Mouse (Mus musculus) ES-E14 (cell line): ENCODE results near the gene Serinc5.

ENCODE experiments used
- CHD2 ChIP-seq: IDR thresholded peaks from 2 replicates; pipeline ENCODE4 v1.6.1; 2014; ENCODE audit warnings: mild to moderate bottlenecking, low read depth, low read length, inconsistent platforms
- HCFC1 ChIP-seq: IDR thresholded peaks from 2 replicates; pipeline ENCODE4 v1.6.1; 2012; ENCODE audit warnings: low read length, inconsistent platforms, borderline replicate concordance; ENCODE audit not compliant: insufficient read depth
- MAFK ChIP-seq: IDR thresholded peaks from 2 replicates; pipeline ENCODE4 v1.6.1; 2014; ENCODE audit warnings: mild to moderate bottlenecking, low read depth, low read length, inconsistent platforms; ENCODE audit not compliant: insufficient read depth
- ZNF384 ChIP-seq: IDR thresholded peaks from 2 replicates; pipeline ENCODE4 v1.6.1; 2012; ENCODE audit warnings: low read depth, low read length, inconsistent platforms

- TF ChIP-seq HCFC1 (no peak), ZNF384 (no peak), CHD2 (no peak), MAFK (no peak)
Measured at GRCm38 (mm10) chr13:92629509-92629908, 18.6 kb downstream of the Serinc5 start.
